Mouse (Mus musculus) heart, embryonic 14.5 days (tissue): ENCODE measurements around the gene Npy4r. TPM values are rescaled to one million over a fixed set of nuclear protein-coding genes. Genes with fewer than 3 reads are reported as not detected.

Experiments used
- ATAC-seq: fragments of 200-750 bp; cut with Nextera tagmentation; 2 replicates; pipeline ENCODE4 v1.8.0; 2017; ENCODE audit warnings: low read depth, moderate TSS enrichment; ENCODE audit not compliant: insufficient number of reproducible peaks, insufficient read depth, low FRiP score
- H3K27ac ChIP-seq, 2 experiments: fragments of 200-500 bp in 1 of 2; fragments of 300-500 bp in 1 of 2; sonication (generic) in 1 of 2; replicated peaks in 1 of 2; 2 replicates each; pipeline ENCODE4 v1.5.1; 2012 to 2014; ENCODE audit warnings: low read depth in 2 of 2, low read length in 2 of 2, control low read depth in 1 of 2, mild to moderate bottlenecking in 1 of 2, mixed read lengths in 1 of 2; ENCODE audit not compliant: control insufficient read depth in 1 of 2, insufficient read depth in 1 of 2
- H3K27me3 ChIP-seq: fragments of 300-500 bp; sonication (generic); 2 replicates; pipeline ENCODE4 v1.6.1; 2014; ENCODE audit warnings: mild to moderate bottlenecking, low read length, control low read depth; ENCODE audit not compliant: control insufficient read depth, insufficient read depth
- H3K36me3 ChIP-seq: fragments of 300-500 bp; sonication (generic); 2 replicates; pipeline ENCODE4 v1.6.1; 2014; ENCODE audit warnings: mild to moderate bottlenecking, control low read depth, low read length, mixed read lengths; ENCODE audit not compliant: control insufficient read depth, insufficient read depth
- H3K4me1 ChIP-seq, 2 experiments: fragments of 200-500 bp in 1 of 2; fragments of 300-500 bp in 1 of 2; sonication (generic) in 1 of 2; 2 replicates each; pipeline ENCODE4 v1.6.1; 2012 to 2014; ENCODE audit warnings: low read length in 2 of 2, control low read depth in 1 of 2, mixed read lengths in 1 of 2; ENCODE audit not compliant: control insufficient read depth in 2 of 2, insufficient read depth in 2 of 2
- H3K4me2 ChIP-seq: fragments of 300-500 bp; sonication (generic); 2 replicates; pipeline ENCODE4 v1.6.1; 2014; ENCODE audit warnings: mild to moderate bottlenecking, low read length
- H3K4me3 ChIP-seq, 2 experiments: fragments of 200-500 bp in 1 of 2; fragments of 300-500 bp in 1 of 2; sonication (generic) in 1 of 2; 2 replicates each; pipeline ENCODE4 v1.5.1; 2012 to 2014; ENCODE audit warnings: low read length in 2 of 2, mild to moderate bottlenecking in 2 of 2, control low read depth in 1 of 2, low read depth in 1 of 2, moderate library complexity in 1 of 2; ENCODE audit not compliant: control insufficient read depth in 1 of 2, insufficient read depth in 1 of 2
- H3K9ac ChIP-seq: fragments of 300-500 bp; sonication (generic); 2 replicates; pipeline ENCODE4 v1.6.1; 2014; ENCODE audit warnings: mild to moderate bottlenecking, low read length
- H3K9me3 ChIP-seq: fragments of 300-500 bp; sonication (generic); 2 replicates; pipeline ENCODE4 v1.6.1; 2016; ENCODE audit warnings: low read length, control low read depth; ENCODE audit not compliant: control insufficient read depth
- WGBS: fragments of 180-500 bp; shearing (Covaris S2); extraction: QIAGEN DNeasy Blood & Tissue Kit; methylation state at CpG from one replicate; pipeline ENCODE4 v1.1.7; 2014; 5-methylcytosine and 5-hydroxymethylcytosine counted together
- polyA plus RNA-seq: library from polyadenylated mRNA; unstranded; fragments of >200 nt; fragmentation: Nextera tagmentation; extraction: Ambion mirVana; gene quantifications from 2 replicates; pipeline ENCODE4 v1.2.1, GENCODE M21; 2014

Gene Npy4r
- polyA plus RNA-seq, 1 experiment from 2014 or later, result 0.05 TPM

DNA sequence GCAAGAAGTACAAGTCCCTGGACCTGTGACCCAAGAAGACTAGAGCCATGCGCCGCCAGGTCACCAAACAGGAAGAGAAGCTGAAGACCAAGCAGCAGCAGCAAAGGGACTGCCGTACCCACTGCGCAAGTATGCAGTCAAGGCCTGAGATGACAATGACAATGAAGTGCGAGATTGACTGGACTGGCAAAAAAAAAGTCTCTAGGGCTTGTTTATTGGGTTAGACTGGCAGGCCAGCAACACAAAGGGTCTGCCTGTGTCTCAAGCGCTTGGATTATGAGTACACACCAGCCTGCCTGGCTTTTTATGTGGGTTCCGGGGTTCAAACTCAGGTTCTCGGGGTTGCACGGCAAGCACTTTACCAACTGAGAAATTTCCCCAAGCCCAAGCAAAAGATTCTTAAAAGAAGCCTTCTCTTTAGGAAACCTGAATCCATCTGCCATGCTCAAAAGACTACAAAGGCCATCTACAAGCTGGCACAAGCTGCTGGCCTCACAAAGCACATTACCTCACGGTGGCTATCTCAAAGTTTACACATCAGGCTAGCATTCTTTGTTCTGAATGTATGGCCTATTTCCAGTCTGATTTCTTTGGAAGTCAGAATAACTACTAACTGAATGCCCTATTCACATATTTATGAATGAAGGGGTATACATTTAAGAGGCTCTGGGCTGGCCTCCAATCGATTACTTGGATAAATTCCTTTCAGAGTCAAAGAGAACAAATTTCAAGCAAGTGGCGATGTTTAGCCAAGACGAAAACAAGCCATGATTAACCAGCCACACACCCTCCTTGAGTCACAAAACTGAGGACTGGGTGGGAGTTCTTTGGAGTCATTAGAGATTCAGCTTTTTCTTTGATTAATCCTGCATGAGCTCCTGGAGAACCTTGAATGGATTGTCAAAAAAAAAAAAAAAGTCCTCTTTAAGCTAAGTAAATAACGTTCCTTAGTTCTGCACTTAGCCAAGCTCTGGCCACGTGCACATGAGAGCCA, 12.3 kb downstream of the Npy4r start:
- Histone ChIP-seq H3K36me3 (no peaks in the 10 kb centered on the region), H3K9ac (no peak overlapping the region), H3K4me1 (no peaks in the 10 kb centered on the region), H3K4me2 (no peak overlapping the region), H3K27me3 (no peaks in the 10 kb centered on the region), H3K9me3 (no peaks in the 10 kb centered on the region), H3K4me3 (no peak overlapping the region), H3K27ac (no peak overlapping the region)
- no peak for ATAC-seq
- WGBS, result 83% methylated on average over 15 of the region's 15 CpGs

- no peak for ATAC-seq
- no peak overlapping the region for H3K27ac ChIP-seq
- peaks cover 0 to 2% of the 10 kb centered on the region in 2 experiments; a peak in 1 of 4 replicates for H3K4me1 ChIP-seq
- no peak overlapping the region for H3K4me2 ChIP-seq
- H3K27me3 ChIP-seq, result no peaks in the 10 kb centered on the region
- no peaks in the 10 kb centered on the region for H3K9me3 ChIP-seq
- no peak overlapping the region for H3K4me3 ChIP-seq
- no peaks in the 10 kb centered on the region for H3K36me3 ChIP-seq
- H3K9ac ChIP-seq, result no peak overlapping the region
These were observed 16.9 kb downstream of the Npy4r start for GRCm38 (mm10) chr14:34135391-34135790.

DNA sequence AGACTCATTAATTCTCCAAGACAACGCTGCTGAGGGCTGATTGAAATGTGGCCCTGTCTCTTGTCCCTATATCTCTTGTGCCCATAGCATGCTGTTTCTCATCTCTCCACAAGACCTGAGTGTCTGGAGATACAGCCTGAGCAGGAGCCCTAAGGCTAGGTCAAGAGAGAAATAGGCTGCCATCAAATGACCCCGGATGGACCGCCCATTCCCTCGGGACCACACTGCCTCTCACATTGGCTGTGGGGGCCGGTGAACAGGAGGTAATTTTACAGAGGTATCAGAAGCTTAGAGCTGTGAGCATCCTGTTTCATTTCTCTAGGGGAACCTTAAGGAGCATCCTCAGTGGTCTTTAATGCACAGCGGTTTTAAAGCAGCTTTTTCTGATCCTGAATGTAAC, 21.1 kb downstream of the Npy4r start:
- no peak overlapping the region for H3K27ac ChIP-seq
- H3K4me3 ChIP-seq, result no peak overlapping the region
- H3K27me3 ChIP-seq, result no peaks in the 10 kb centered on the region
- no peaks in the 10 kb centered on the region for H3K9me3 ChIP-seq
- 68% methylated on average over 6 of the region's 6 CpGs for whole genome bisulfite sequencing
- peaks cover 0 to 2% of the 10 kb centered on the region in 2 experiments; a peak in 1 of 4 replicates for H3K4me1 ChIP-seq
- no peak for ATAC-seq
- no peak overlapping the region for H3K9ac ChIP-seq
- H3K4me2 ChIP-seq, result no peak overlapping the region
- no peaks in the 10 kb centered on the region for H3K36me3 ChIP-seq

DNA sequence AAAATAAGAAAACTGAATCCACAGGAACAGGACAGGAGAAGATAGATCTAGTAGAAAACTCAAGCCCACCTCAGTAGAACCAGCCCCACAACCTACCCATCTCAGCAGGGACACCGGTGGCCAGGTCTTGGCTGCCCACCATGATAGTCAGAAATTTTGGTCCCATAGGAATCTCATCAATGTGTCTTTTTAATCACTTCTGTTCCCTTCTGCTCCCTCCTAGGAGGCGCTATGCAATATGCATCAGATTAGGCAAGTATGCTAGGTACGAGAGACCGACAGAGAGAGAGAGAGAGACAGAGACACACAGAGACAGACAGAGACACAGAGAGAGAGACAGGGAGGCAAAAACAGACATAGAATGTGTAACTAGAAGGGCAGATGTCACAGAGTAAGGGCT, 30.6 kb downstream of the Npy4r start:
- 87% methylated on average over 4 of the region's 4 CpGs for WGBS
- Histone ChIP-seq H3K4me2 (no peak overlapping the region), H3K27me3 (no peaks in the 10 kb centered on the region), H3K4me1 (peaks cover 23% of the 10 kb centered on the region in 2 experiments), H3K27ac (no peak overlapping the region), H3K9me3 (no peaks in the 10 kb centered on the region), H3K36me3 (no peaks in the 10 kb centered on the region), H3K4me3 (no peak overlapping the region), H3K9ac (no peak overlapping the region)
- no peak for ATAC-seq

DNA sequence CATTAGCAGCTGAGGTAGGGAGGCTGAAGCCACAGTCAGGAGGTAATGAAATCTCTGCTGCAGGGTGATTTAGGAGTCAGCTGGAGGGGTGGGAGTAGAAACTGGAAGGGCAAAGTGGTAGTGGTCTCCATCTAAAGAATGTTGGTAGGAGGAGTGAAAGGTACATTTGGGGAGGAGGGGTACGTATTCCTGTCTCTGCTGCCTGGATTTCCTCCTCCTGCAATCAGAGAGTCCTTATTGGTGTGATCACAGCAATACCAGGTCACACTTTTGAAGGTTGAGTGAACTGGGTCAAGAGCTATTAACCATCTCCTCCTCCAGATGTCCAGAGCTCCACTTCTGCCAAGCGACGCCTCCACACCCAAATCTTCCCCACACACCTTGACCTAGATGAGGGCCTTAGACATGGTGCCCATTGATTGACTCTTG, 31.4 kb downstream of the Npy4r start:
- no peak for ATAC-seq
- H3K36me3 ChIP-seq, result no peaks in the 10 kb centered on the region
- H3K4me1 ChIP-seq, result peaks cover 23% of the 10 kb centered on the region in 2 experiments
- H3K4me2 ChIP-seq, result no peak overlapping the region
- 93% methylated on average over 3 of the region's 3 CpGs for WGBS
- H3K9ac ChIP-seq, result no peak overlapping the region
- H3K27me3 ChIP-seq, result no peaks in the 10 kb centered on the region
- no peak overlapping the region for H3K4me3 ChIP-seq
- H3K27ac ChIP-seq, result no peak overlapping the region
- H3K9me3 ChIP-seq, result no peaks in the 10 kb centered on the region

- 60% methylated on average over 12 of the region's 12 CpGs for WGBS
- Histone ChIP-seq H3K36me3 (no peaks in the 10 kb centered on the region), H3K27me3 (no peaks in the 10 kb centered on the region), H3K4me1 (peaks cover 23% of the 10 kb centered on the region in 2 experiments), H3K4me2 (no peak overlapping the region), H3K4me3 (no peak overlapping the region), H3K27ac (no peak overlapping the region), H3K9ac (no peak overlapping the region), H3K9me3 (no peaks in the 10 kb centered on the region)
- no peak for ATAC-seq
These were observed 32.0 kb downstream of the Npy4r start for GRCm38 (mm10) chr14:34120016-34120910.

- no peak overlapping the region for H3K4me3 ChIP-seq
- peaks cover 23% of the 10 kb centered on the region in 2 experiments for H3K4me1 ChIP-seq
- no peaks in the 10 kb centered on the region for H3K36me3 ChIP-seq
- H3K27ac ChIP-seq, result 0 out of 4 replicates have a peak overlapping the region, but pooled peaks of 1 of the 2 experiments have one; percentile 11
- no peaks in the 10 kb centered on the region for H3K9me3 ChIP-seq
- H3K4me2 ChIP-seq, result no peak overlapping the region
- H3K9ac ChIP-seq, result no peak overlapping the region
- no peaks in the 10 kb centered on the region for H3K27me3 ChIP-seq
- 62% methylated on average over 7 of the region's 7 CpGs for WGBS
- no peak for ATAC-seq
These were observed 33.1 kb downstream of the Npy4r start for GRCm38 (mm10) chr14:34119046-34119723.
